Mouse (Mus musculus) MEL (cell line): ENCODE data around the gene Dnajc22.

Experiments used
- CHD2 ChIP-seq: IDR thresholded peaks from 2 replicates; pipeline ENCODE4 v1.6.1; 2011; ENCODE audit warnings: low read length, improper control_type of control experiment
- CTCF ChIP-seq, 3 experiments: IDR thresholded peaks in 2 of 3; conservative IDR thresholded peaks in 1 of 3; 2 replicates each; pipeline ENCODE4 v1.5.1; 2011 to 2012; ENCODE audit warnings: low read length in 3 of 3, low read depth in 2 of 3, mild to moderate bottlenecking in 2 of 3, improper control_type of control experiment in 1 of 3, inconsistent platforms in 1 of 3, mixed read lengths in 1 of 3, moderate library complexity in 1 of 3; ENCODE audit not compliant: control insufficient read depth in 1 of 3, insufficient read depth in 1 of 3, poor library complexity in 1 of 3, severe bottlenecking in 1 of 3
- MEF2A ChIP-seq: IDR thresholded peaks from 2 replicates; pipeline ENCODE4 v1.6.1; 2014; ENCODE audit warnings: low read depth, mild to moderate bottlenecking, inconsistent platforms, low read length, improper control_type of control experiment; ENCODE audit not compliant: poor library complexity, insufficient replicate concordance, severe bottlenecking; ENCODE audit errors: extremely low read depth
- POLR2AphosphoS2 ChIP-seq: IDR thresholded peaks from 2 replicates; pipeline ENCODE4 v1.6.1; 2011; ENCODE audit warnings: low read length, improper control_type of control experiment

DNA sequence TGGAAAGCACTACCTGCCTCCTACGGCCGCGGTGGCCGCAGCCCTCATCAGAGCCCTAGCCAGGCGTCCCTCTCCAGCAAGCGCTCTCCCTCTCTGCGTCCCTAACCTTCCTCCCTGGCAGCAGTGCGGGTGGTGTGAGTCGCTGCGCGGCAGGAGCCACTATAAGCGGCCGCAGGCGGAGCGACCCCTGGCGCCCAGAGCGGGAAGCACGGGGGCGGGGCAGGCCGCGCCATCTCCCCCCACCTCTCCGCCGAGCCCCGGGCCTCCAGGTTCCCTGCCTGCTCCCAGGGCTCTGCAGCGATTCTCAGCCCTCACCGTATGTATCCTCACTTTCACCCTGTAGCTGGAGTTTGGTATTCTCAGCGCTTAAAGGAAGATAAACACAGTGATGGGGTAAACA is 4.7 kb upstream of the Dnajc22 start:
- TF ChIP-seq CTCF (IDR thresholded peaks at IDR 0.05 in 2 of 3, conservative IDR thresholded peaks at IDR 0.05 in 1 of 3; ENCODE audit: control insufficient read depth in 1 of 3, insufficient read depth in 1 of 3, low read depth in 2 of 3, low read length in 3 of 3, poor library complexity in 1 of 3, severe bottlenecking in 1 of 3) (peak in 2 of 3 experiments; percentile 60 to 81; a peak in 5 of 6 replicates), POLR2AphosphoS2 (no peak), MEF2A (no peak), CHD2 (no peak)
